Mouse (Mus musculus) monocyte, adult 2 months (primary cell): Measurements from ENCODE around the gene Gprin3.
"Not testable (repeated sequence)": the region's sequence is repeated elsewhere in the genome, so short reads cannot be mapped to it uniquely, and the experiment has no call there.

Experiments used
- DNase-seq, 2 experiments: peaks; one replicate each; pipeline ENCODE4 v3.0.0; 2022; ENCODE audit warnings: low spot score in 2 of 2, low read depth in 1 of 2

The Gprin3 gene

DNA sequence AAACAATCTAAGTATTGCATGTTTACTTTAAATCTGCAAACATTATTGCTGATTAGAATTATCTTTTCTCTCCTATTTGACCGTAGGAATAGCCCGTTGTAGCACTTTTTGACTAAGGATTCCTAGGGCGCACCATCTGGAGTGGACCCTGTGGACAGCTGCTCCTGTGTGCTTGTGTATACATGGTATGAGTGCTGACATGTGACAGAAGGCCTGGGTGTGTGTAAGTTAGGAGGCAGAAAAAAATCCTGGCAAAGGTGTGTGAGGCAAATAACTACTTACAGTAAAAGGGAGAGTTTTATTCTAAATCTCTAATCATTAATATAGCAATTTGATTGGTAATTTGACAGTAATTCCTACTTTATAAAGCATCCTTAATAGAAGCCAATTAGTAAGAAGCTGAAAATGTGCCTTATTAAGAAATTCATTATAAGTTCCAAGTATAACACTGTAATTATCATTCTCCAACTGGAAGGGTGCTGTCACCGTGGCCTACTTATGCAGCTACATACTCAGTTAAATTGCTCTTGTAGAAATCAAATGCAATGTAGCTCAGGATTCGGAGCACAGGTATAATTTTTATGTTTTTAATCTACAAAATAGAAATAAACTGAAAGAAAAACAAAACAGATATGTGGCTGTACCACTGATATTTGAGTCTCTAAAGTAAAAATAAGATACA lies 74.8 kb downstream of the Gprin3 start:
- no peak for DNase-seq

DNA sequence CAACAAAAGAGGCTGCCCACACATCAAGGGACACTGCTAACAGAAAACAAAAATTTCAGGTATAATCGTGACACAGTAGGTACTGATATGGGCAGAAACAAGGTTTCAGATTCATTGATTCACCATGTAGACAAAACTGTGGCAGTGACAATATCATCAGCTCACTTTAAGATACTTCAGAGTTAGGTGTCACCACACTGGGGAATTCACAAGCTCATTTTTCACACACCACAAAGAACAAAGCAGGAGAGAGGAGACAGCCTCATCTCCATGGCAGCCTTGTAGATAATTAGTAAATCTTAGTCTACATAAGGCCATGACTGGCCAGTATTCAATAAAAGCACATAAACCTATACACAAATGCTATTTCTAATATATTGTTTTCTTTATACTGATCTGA lies 77.4 kb downstream of the Gprin3 start:
- DNase-seq: no peak

DNA sequence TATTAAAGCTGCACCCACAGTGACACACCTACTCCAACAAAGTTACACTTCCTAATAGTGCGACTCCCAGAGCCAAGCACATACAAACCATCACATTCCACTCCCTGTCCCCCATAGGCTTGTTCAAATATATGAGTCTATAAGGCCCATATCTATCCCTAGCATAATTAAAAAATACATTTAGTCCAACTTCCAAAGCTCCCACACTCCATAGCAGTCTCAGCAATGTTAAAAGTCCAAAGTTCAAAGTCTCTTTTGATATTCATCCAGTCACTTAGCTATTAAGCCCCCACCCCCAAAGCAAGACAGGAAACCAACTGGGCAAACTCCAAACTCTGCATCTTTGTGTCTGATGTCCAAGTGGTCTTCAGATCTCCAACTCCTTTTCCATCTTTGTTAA lies 84.9 kb downstream of the Gprin3 start:
- no peak for DNase-seq

DNA sequence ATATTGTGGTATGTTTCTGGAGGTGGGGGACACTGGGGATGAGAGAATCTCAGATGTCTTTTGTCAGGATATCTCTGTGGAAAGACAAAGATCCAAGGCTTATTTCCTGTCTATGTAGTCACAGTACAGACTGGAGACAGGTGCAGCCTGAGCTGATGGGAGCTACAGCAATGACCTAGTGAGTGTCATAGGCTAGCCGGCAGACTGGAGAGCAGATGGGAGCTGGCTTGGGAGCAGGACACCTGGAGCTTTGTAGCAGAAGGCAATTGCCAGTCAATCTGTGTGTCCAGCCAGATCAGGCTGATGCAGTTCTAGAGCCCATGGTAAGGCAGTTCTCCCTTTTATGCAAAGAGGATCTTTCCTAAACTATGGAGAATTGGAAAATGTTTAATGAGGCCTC lies 97.8 kb downstream of the Gprin3 start:
- DNase-seq: no peak

DNA sequence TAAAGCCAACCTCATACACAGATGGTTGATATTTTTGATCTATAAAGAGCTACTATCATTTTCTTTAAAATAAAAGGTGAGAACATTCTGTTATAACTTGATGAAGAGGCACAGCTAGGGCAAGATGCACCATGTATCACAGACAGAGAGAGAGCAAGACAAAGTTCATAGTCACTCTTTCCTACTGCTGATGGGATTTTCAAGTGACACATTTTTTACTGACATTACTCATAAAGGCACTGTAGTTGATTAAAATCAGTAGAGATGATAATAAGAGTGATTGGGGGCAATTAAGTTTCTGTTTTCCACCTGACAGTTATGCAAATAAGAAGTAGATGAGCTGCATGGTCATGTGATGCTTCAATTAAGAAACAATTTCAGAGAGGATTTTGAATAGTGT lies 110.2 kb downstream of the Gprin3 start:
- no peak for DNase-seq

DNA sequence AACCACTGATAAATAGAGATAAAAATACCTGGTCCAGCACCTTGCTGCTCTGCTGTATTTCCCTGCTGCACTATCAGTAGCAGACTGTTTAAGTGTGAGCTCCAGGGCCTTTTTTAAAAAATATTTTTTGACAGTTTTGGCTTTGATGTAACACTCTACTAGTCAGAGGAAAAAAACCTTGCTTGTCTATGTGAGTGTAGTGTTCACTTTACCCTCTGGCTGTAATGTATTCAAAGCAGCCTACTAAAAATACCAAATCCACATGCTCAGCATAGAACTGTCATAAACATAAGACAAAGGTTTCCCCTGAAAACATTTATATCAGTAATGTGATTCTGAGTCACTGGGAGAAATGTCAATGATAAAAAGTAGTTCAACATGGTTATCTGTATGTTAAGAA lies 111.0 kb downstream of the Gprin3 start:
- no peak for DNase-seq

DNA sequence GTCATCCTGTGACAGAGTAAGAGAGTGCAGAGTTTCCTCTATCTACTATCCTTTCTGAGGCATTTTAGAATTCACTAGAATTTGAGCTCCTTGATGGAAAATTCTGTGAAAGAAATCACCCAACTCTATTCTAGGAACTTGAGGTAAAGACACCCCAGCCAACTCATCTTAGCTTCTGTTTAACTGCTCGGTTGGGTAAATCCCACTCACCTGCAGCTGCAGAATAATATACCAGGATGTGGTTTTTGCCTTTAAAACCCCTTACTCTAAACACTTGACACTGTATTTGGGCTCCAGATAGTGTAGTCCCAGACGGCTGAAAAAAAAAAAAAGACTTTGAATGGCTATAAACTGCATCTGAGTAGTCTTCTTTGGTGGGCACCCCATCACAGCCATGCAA lies 112.9 kb downstream of the Gprin3 start:
- DNase-seq: no peak

DNA sequence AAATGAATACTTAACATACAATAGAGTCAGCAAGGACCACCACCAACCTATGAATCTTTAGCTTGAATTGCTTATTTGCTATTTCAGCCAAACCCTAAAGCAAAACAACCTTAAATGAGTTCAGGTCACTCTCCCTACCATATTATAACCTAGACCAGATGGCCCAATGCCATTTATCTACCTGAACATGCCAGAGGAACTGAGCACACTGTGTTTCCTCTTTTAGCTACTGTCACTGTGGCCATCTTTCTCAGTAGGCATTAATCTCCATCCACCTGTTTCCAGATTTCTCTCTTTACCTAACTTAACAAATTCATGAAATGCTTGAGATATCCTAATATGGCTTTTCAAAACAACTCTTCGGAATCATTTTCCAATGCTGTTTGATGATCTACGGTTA lies 114.9 kb downstream of the Gprin3 start:
- no peak for DNase-seq

DNA sequence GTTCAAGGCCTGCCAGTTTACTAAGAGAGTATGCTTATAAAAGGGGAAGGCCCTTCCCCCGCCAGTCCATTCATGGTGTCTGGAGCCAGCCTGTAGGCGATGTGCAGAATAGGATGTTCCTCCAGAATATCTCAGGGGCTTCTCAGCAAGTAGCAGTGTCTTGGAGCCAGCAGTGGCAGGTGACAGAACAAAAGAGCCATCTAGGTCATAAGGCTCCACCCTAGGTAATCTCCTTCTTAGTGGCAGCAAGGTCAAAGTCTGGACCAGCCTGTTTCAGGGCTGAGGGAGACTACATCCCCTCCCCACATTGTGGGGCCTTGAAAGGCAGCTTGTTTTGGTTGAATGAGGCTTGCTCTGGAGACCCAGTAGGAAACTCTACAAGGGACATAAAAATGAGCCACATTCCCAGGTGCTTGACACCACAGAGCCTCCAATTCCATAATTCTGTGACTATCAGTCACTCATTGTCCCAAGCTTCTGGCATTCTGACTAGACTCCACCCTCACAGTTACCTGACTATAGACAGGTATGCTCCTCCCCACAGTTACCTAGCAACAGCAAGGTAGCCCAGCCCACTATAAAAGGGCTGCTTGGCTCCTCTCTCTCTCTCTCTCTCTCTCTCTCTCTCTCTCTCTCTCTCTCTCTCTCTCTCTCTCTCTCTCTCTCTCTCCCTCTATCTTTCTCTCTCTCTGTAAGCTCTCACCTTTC lies 121.7 kb downstream of the Gprin3 start:
- DNase-seq: not testable (repeated sequence)

DNA sequence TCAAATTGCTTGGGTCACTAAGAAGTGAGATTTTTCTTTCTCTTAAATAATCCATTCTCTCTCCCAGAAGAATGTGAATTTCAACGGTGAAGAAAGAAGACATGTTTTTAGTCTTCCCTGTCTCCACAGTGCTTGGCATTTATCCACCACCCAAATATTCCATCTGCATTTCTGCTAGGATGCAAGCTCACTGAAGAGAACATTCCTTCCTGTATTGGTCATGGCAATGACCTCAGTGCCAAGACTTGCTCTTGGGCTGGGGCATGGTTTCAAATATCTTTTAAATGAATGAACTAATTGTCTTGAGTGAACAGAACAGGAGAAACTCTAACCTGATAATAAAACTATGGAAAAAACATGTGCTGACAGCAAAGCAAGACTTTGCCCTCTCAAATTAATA lies 123.1 kb downstream of the Gprin3 start:
- no peak for DNase-seq
